Mouse (Mus musculus): ENCODE results near the gene Gm3880.
"Not testable (repeated sequence)": the region's sequence is repeated elsewhere in the genome, so short reads cannot be mapped to it uniquely, and the experiment has no call there.

Gene Gm3880

GRCm38 (mm10) chrX:102686872-102687271, at the start of gene Gm3880:
Gm3880 (minus strand) TSS chrX:102686972.
- DNase-seq, result not testable (repeated sequence)

GRCm38 (mm10) chrX:102724226-102724625, 37.5 kb upstream of the Gm3880 start:
- DNase-seq, result not testable (repeated sequence)

GRCm38 (mm10) chrX:102707535-102707934, 20.8 kb upstream of the Gm3880 start, which contains the start of the genes Gm9112 and Dmrtc1b:
Gm9112 (minus strand) TSS chrX:102707635.
Dmrtc1b (plus strand) TSS chrX:102707865.
- DNase-seq, result not testable (repeated sequence)

GRCm38 (mm10) chrX:102700636-102701035, 13.9 kb upstream of the Gm3880 start:
- not testable (repeated sequence) for DNase-seq

- DNase-seq, result peak; percentile 5 to 12
These were observed 2.5 kb upstream of the Gm3880 start for GRCm38 (mm10) chrX:102689252-102689651.

- DNase-seq, result not testable (repeated sequence)
These were observed 2.1 kb downstream of the Gm3880 start for GRCm38 (mm10) chrX:102684706-102685105.

- no peak for DNase-seq
These were observed 20.1 kb downstream of the Gm3880 start for GRCm38 (mm10) chrX:102666641-102667040.

GRCm38 (mm10) chrX:102660712-102661111, 26.1 kb downstream of the Gm3880 start:
- peak; percentile 4 to 31 for DNase-seq

GRCm38 (mm10) chrX:102645691-102646090, 41.1 kb downstream of the Gm3880 start:
- DNase-seq, result no peak

GRCm38 (mm10) chrX:102645146-102645545, 41.6 kb downstream of the Gm3880 start:
- DNase-seq, result no peak

- DNase-seq, result no peak
These were observed 42.2 kb downstream of the Gm3880 start for GRCm38 (mm10) chrX:102644573-102644951.

- DNase-seq, result peak; percentile 77 to 80
These were observed 42.8 kb downstream of the Gm3880 start, which contains the start of gene Phka1 for GRCm38 (mm10) chrX:102643823-102644572. Phka1 (minus strand) TSS chrX:102644246.
